Mouse (Mus musculus): ENCODE results near the gene Camk2g. TPM values are rescaled to one million over a fixed set of nuclear protein-coding genes. Genes with fewer than 3 reads are reported as not detected.

The Camk2g gene
- polyA plus RNA-seq, 1 experiment = 30.1 TPM

- Histone ChIP-seq H3K36me3 (ENCODE audit: control insufficient read depth, insufficient read depth, low read length, poor library complexity, severe bottlenecking) (peaks cover 5% of the 10 kb centered on the region), H3K4me1 (ENCODE audit: control insufficient read depth, insufficient read depth, low read length) (no peaks in the 10 kb centered on the region), H3K9ac (ENCODE audit: low read depth, poor library complexity, severe bottlenecking) (no peak overlapping the region), H3K9me3 (replicated peaks; ENCODE audit: control insufficient read depth, insufficient read depth, low read length, poor library complexity, severe bottlenecking) (no peaks in the 10 kb centered on the region), H3K27ac (ENCODE audit: insufficient read depth, low read length) (no peak overlapping the region), H3K4me3 (ENCODE audit: low read depth, low read length) (no peak overlapping the region), H3K27me3 (ENCODE audit: control insufficient read depth, insufficient read depth, low read length, poor library complexity, severe bottlenecking) (no peaks in the 10 kb centered on the region)
- TF ChIP-seq POLR2A (IDR thresholded peaks at IDR 0.05; ENCODE audit: insufficient read depth, low read length) (no peak), CTCF (IDR thresholded peaks at IDR 0.05; ENCODE audit: low read depth, low read length) (no peak), EP300 (IDR thresholded peaks at IDR 0.05; ENCODE audit: insufficient read depth, low read depth, low read length) (no peak)
These were observed 7.3 kb downstream of the Camk2g start for GRCm38 (mm10) chr14:20786611-20787015.

DNA sequence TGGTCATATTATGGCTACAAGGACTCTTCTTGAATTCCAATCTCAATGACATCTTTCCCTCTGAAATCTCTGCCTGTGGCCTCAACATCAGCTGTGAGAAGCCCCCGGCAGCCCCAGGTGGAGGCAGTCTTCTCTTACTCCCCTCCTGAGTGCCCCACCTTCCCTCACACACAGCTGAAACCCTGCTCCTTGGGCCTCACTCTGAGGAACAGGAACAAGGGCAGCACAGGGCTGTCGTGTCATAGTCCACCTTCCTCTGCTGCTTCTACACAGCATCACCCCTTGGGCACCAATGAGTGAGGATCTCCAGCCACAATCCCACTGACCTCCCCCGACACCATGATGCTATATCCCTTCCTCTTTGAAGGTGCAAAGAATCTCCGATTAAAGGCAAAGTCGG is 7.9 kb downstream of the Camk2g start:
- Histone ChIP-seq H3K27ac (ENCODE audit: insufficient read depth, low read length) (no peak overlapping the region), H3K9ac (ENCODE audit: low read depth, poor library complexity, severe bottlenecking) (no peak overlapping the region), H3K4me1 (ENCODE audit: control insufficient read depth, insufficient read depth, low read length) (no peaks in the 10 kb centered on the region), H3K4me3 (ENCODE audit: low read depth, low read length) (no peak overlapping the region), H3K9me3 (replicated peaks; ENCODE audit: control insufficient read depth, insufficient read depth, low read length, poor library complexity, severe bottlenecking) (no peaks in the 10 kb centered on the region), H3K27me3 (ENCODE audit: control insufficient read depth, insufficient read depth, low read length, poor library complexity, severe bottlenecking) (no peaks in the 10 kb centered on the region), H3K36me3 (ENCODE audit: control insufficient read depth, insufficient read depth, low read length, poor library complexity, severe bottlenecking) (peaks cover 5% of the 10 kb centered on the region)
- no peak for TF ChIP-seq CTCF (IDR thresholded peaks at IDR 0.05; ENCODE audit: low read depth, low read length)

DNA sequence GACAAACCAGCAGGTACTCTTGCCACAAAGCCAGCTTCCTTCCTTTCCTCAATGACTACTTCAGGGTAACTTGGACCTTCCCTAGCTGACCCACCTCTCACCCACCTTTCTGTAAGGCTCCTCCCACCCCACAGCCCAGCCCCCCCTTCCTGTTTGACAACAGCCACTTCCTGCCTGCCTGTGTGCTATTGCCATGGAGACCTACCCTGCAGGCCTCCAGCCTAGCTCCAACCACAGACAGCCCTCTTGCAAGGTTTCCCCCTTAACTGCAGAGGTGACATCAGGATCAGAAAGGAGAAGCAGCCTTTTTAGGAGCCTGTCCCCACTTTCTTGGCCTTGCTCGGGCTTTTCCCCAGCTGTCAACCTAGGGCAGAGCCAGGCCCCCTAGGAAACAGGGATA is 8.7 kb downstream of the Camk2g start:
- H3K4me3 ChIP-seq (ENCODE audit: low read depth, low read length) = no peak overlapping the region
- no peaks in the 10 kb centered on the region for H3K27me3 ChIP-seq (ENCODE audit: control insufficient read depth, insufficient read depth, low read length, poor library complexity, severe bottlenecking)
- H3K9ac ChIP-seq (ENCODE audit: low read depth, poor library complexity, severe bottlenecking) = no peak overlapping the region
- H3K4me1 ChIP-seq (ENCODE audit: control insufficient read depth, insufficient read depth, low read length) = no peaks in the 10 kb centered on the region
- peaks cover 8% of the 10 kb centered on the region for H3K36me3 ChIP-seq (ENCODE audit: control insufficient read depth, insufficient read depth, low read length, poor library complexity, severe bottlenecking)
- no peak for TF ChIP-seq EP300 (IDR thresholded peaks at IDR 0.05; ENCODE audit: insufficient read depth, low read depth, low read length)
- TF ChIP-seq POLR2A (IDR thresholded peaks at IDR 0.05; ENCODE audit: insufficient read depth, low read length) = no peak
- TF ChIP-seq CTCF (IDR thresholded peaks at IDR 0.05; ENCODE audit: low read depth, low read length) = no peak
- no peak overlapping the region for H3K27ac ChIP-seq (ENCODE audit: insufficient read depth, low read length)
- no peaks in the 10 kb centered on the region for H3K9me3 ChIP-seq (replicated peaks; ENCODE audit: control insufficient read depth, insufficient read depth, low read length, poor library complexity, severe bottlenecking)

GRCm38 (mm10) chr14:20784708-20785107 is 9.2 kb downstream of the Camk2g start:
- Histone ChIP-seq H3K36me3 (ENCODE audit: control insufficient read depth, insufficient read depth, low read length, poor library complexity, severe bottlenecking) (peaks cover 8% of the 10 kb centered on the region), H3K27ac (ENCODE audit: insufficient read depth, low read length) (no peak overlapping the region), H3K9me3 (replicated peaks; ENCODE audit: control insufficient read depth, insufficient read depth, low read length, poor library complexity, severe bottlenecking) (no peaks in the 10 kb centered on the region), H3K4me1 (ENCODE audit: control insufficient read depth, insufficient read depth, low read length) (no peaks in the 10 kb centered on the region), H3K4me3 (ENCODE audit: low read depth, low read length) (no peak overlapping the region), H3K9ac (ENCODE audit: low read depth, poor library complexity, severe bottlenecking) (no peak overlapping the region), H3K27me3 (ENCODE audit: control insufficient read depth, insufficient read depth, low read length, poor library complexity, severe bottlenecking) (no peaks in the 10 kb centered on the region)
- TF ChIP-seq POLR2A (IDR thresholded peaks at IDR 0.05; ENCODE audit: insufficient read depth, low read length) (no peak), EP300 (IDR thresholded peaks at IDR 0.05; ENCODE audit: insufficient read depth, low read depth, low read length) (no peak), CTCF (IDR thresholded peaks at IDR 0.05; ENCODE audit: low read depth, low read length) (no peak)

DNA sequence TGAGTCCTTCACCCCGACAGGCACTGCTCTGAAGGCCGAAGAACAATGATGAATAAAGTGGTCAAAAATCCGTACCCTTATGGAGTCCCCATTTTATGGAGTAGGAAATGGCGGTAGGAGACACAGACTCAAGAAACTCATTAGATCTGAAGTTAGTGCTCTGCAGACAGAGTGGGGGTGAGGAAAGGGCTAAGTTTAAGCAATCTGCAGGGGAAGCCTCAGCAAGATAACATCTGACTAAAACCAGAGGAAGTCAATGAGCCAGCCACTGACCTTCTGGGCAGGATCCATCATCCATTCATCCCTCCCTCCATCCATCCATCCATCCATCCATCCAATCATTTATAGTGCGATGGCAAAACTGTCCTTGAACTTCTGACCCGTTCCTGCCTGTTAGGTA is 10.4 kb downstream of the Camk2g start:
- H3K4me1 ChIP-seq (ENCODE audit: control insufficient read depth, insufficient read depth, low read length) = no peaks in the 10 kb centered on the region
- no peak overlapping the region for H3K9ac ChIP-seq (ENCODE audit: low read depth, poor library complexity, severe bottlenecking)
- no peaks in the 10 kb centered on the region for H3K9me3 ChIP-seq (replicated peaks; ENCODE audit: control insufficient read depth, insufficient read depth, low read length, poor library complexity, severe bottlenecking)
- H3K27ac ChIP-seq (ENCODE audit: insufficient read depth, low read length) = no peak overlapping the region
- TF ChIP-seq EP300 (IDR thresholded peaks at IDR 0.05; ENCODE audit: insufficient read depth, low read depth, low read length) (no peak), POLR2A (IDR thresholded peaks at IDR 0.05; ENCODE audit: insufficient read depth, low read length) (no peak), CTCF (IDR thresholded peaks at IDR 0.05; ENCODE audit: low read depth, low read length) (no peak)
- H3K4me3 ChIP-seq (ENCODE audit: low read depth, low read length) = no peak overlapping the region
- no peaks in the 10 kb centered on the region for H3K27me3 ChIP-seq (ENCODE audit: control insufficient read depth, insufficient read depth, low read length, poor library complexity, severe bottlenecking)
- H3K36me3 ChIP-seq (ENCODE audit: control insufficient read depth, insufficient read depth, low read length, poor library complexity, severe bottlenecking) = peaks cover 11% of the 10 kb centered on the region

DNA sequence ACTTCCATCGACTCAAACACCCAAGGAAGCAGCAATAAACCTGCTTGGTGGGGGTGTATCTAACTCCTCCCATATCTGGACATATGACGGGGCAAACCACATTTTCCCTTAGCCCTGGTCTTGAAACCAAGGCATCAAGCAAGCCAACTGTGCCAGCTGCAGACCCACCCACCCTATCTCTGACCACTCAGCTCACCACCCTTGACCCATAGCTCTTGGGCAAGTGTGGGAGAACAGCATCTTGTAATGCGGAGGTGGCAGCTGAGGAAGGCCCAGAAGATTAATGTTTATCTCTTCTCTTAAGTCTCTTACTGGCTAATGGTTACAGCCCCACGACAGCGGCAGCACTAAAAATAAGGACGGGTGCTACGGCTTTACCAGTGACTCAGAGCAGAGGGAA is 11.0 kb downstream of the Camk2g start:
- TF ChIP-seq POLR2A (IDR thresholded peaks at IDR 0.05; ENCODE audit: insufficient read depth, low read length) (no peak), EP300 (IDR thresholded peaks at IDR 0.05; ENCODE audit: insufficient read depth, low read depth, low read length) (no peak), CTCF (IDR thresholded peaks at IDR 0.05; ENCODE audit: low read depth, low read length) (no peak)
- Histone ChIP-seq H3K4me1 (ENCODE audit: control insufficient read depth, insufficient read depth, low read length) (no peaks in the 10 kb centered on the region), H3K9me3 (replicated peaks; ENCODE audit: control insufficient read depth, insufficient read depth, low read length, poor library complexity, severe bottlenecking) (no peaks in the 10 kb centered on the region), H3K27ac (ENCODE audit: insufficient read depth, low read length) (no peak overlapping the region), H3K27me3 (ENCODE audit: control insufficient read depth, insufficient read depth, low read length, poor library complexity, severe bottlenecking) (no peaks in the 10 kb centered on the region), H3K36me3 (ENCODE audit: control insufficient read depth, insufficient read depth, low read length, poor library complexity, severe bottlenecking) (peaks cover 18% of the 10 kb centered on the region), H3K9ac (ENCODE audit: low read depth, poor library complexity, severe bottlenecking) (no peak overlapping the region), H3K4me3 (ENCODE audit: low read depth, low read length) (no peak overlapping the region)
